Mouse (Mus musculus) erythroblast, embryonic 14.5 days (primary cell): Measurements from ENCODE around the gene Wnt7b.

Experiments
- GATA1 ChIP-seq: IDR thresholded peaks from 2 replicates; pipeline ENCODE4 v1.6.1; 2012; ENCODE audit warnings: low read length, inconsistent platforms, mixed read lengths
- TAL1 ChIP-seq: IDR thresholded peaks from 3 replicates; pipeline ENCODE4 v1.6.1; 2012; ENCODE audit warnings: low read length, inconsistent platforms, mixed read lengths

- TF ChIP-seq GATA1 (no peak), TAL1 (no peak)
Measured at GRCm38 (mm10) chr15:85564034-85564769, 18.1 kb downstream of the Wnt7b start.
